Mouse (Mus musculus): ENCODE measurements around the gene Timm10b. TPM values are rescaled to one million over a fixed set of nuclear protein-coding genes. Genes with fewer than 3 reads are reported as not detected.
A peak's percentile ranks its signal among the peaks of the same experiment; 100 is the strongest.

Timm10b gene
- polyA plus RNA-seq, 1 experiment from 2014 or later = 146 TPM

GRCm38 (mm10) chr7:105634272-105634920 is 5.5 kb upstream of the Timm10b start:
- Histone ChIP-seq H3K4me1 (replicated peaks; ENCODE audit: control insufficient read depth, insufficient read depth, low read length) (peaks cover 3% of the 10 kb centered on the region), H3K27me3 (ENCODE audit: control insufficient read depth, insufficient read depth, low read length) (no peaks in the 10 kb centered on the region), H3K27ac (ENCODE audit: low read depth, low read length) (no peak overlapping the region), H3K9me3 (ENCODE audit: control insufficient read depth, low read length) (no peaks in the 10 kb centered on the region), H3K9ac (ENCODE audit: low read depth, low read length) (no peak overlapping the region; the same call in 1 of the 2 replicates), H3K36me3 (ENCODE audit: control insufficient read depth, insufficient read depth, low read length) (no peaks in the 10 kb centered on the region), H3K4me3 (ENCODE audit: low read depth, low read length) (no peak overlapping the region; the same call in 1 of the 2 replicates), H3K4me2 (replicated peaks; ENCODE audit: low read depth, low read length) (no peak overlapping the region; the same call in 1 of the 2 replicates)
- DNase-seq (ENCODE audit: low spot score) = peak; percentile 5
- ATAC-seq (ENCODE audit: low FRiP score) = no peak
- WGBS = 62% methylated on average over 9 of the region's 9 CpGs

- WGBS = 96% methylated on average over 2 of the region's 2 CpGs
- no peak for DNase-seq (ENCODE audit: low spot score)
- Histone ChIP-seq H3K36me3 (ENCODE audit: control insufficient read depth, insufficient read depth, low read length) (no peaks in the 10 kb centered on the region), H3K9me3 (ENCODE audit: control insufficient read depth, low read length) (no peaks in the 10 kb centered on the region), H3K4me3 (ENCODE audit: low read depth, low read length) (no peak overlapping the region), H3K27me3 (ENCODE audit: control insufficient read depth, insufficient read depth, low read length) (no peaks in the 10 kb centered on the region), H3K9ac (ENCODE audit: low read depth, low read length) (no peak overlapping the region), H3K4me2 (replicated peaks; ENCODE audit: low read depth, low read length) (no peak overlapping the region), H3K4me1 (replicated peaks; ENCODE audit: control insufficient read depth, insufficient read depth, low read length) (peaks cover 6% of the 10 kb centered on the region), H3K27ac (ENCODE audit: low read depth, low read length) (no peak overlapping the region)
- ATAC-seq (ENCODE audit: low FRiP score) = no peak
These were observed 4.1 kb upstream of the Timm10b start for GRCm38 (mm10) chr7:105635726-105636125.

GRCm38 (mm10) chr7:105638776-105639175 is 1.1 kb upstream of the Timm10b start:
- H3K27me3 ChIP-seq (ENCODE audit: control insufficient read depth, insufficient read depth, low read length) = no peaks in the 10 kb centered on the region
- no peaks in the 10 kb centered on the region for H3K36me3 ChIP-seq (ENCODE audit: control insufficient read depth, insufficient read depth, low read length)
- H3K27ac ChIP-seq (ENCODE audit: low read depth, low read length) = no peak overlapping the region
- ATAC-seq (ENCODE audit: low FRiP score) (no peak), DNase-seq (ENCODE audit: low spot score) (no peak)
- peaks cover 5% of the 10 kb centered on the region; the same call in 1 of the 2 replicates for H3K4me1 ChIP-seq (replicated peaks; ENCODE audit: control insufficient read depth, insufficient read depth, low read length)
- 96% methylated on average over 6 of the region's 6 CpGs for WGBS
- H3K9ac ChIP-seq (ENCODE audit: low read depth, low read length) = no peak overlapping the region
- no peaks in the 10 kb centered on the region for H3K9me3 ChIP-seq (ENCODE audit: control insufficient read depth, low read length)
- no peak overlapping the region for H3K4me3 ChIP-seq (ENCODE audit: low read depth, low read length)
- no peak overlapping the region for H3K4me2 ChIP-seq (replicated peaks; ENCODE audit: low read depth, low read length)

- no peak overlapping the region for H3K27ac ChIP-seq (ENCODE audit: low read depth, low read length)
- no peak overlapping the region for H3K9ac ChIP-seq (ENCODE audit: low read depth, low read length)
- peak overlapping the region; percentile 82 for H3K4me2 ChIP-seq (replicated peaks; ENCODE audit: low read depth, low read length)
- H3K36me3 ChIP-seq (ENCODE audit: control insufficient read depth, insufficient read depth, low read length) = no peaks in the 10 kb centered on the region
- DNase-seq (ENCODE audit: low spot score) (no peak), ATAC-seq (ENCODE audit: low FRiP score) (no peak)
- 80% methylated on average over 9 of the region's 9 CpGs for WGBS
- no peaks in the 10 kb centered on the region for H3K27me3 ChIP-seq (ENCODE audit: control insufficient read depth, insufficient read depth, low read length)
- H3K4me3 ChIP-seq (ENCODE audit: low read depth, low read length) = 0 out of 2 replicates have a peak overlapping the region, but pooled peaks have one; percentile 76
- H3K4me1 ChIP-seq (replicated peaks; ENCODE audit: control insufficient read depth, insufficient read depth, low read length) = 0 out of 2 replicates have a peak, but pooled peaks cover 5% of the 10 kb centered on the region
- H3K9me3 ChIP-seq (ENCODE audit: control insufficient read depth, low read length) = no peaks in the 10 kb centered on the region
These were observed 552 bp upstream of the Timm10b start for GRCm38 (mm10) chr7:105639304-105639703.

GRCm38 (mm10) chr7:105640233-105640893 is 507 bp downstream of the Timm10b start, which contains the start of the genes Arfip2 and Gm45799:
TSS of gene Arfip2 (minus strand) at chr7:105640416.
TSS of gene Gm45799 (plus strand) at chr7:105640552.
- peak; percentile 98 for DNase-seq (ENCODE audit: low spot score)
- 0 out of 2 replicates have a peak, but pooled peaks cover 5% of the 10 kb centered on the region for H3K4me1 ChIP-seq (replicated peaks; ENCODE audit: control insufficient read depth, insufficient read depth, low read length)
- peak; percentile 97 for ATAC-seq (ENCODE audit: low FRiP score)
- H3K36me3 ChIP-seq (ENCODE audit: control insufficient read depth, insufficient read depth, low read length) = no peaks in the 10 kb centered on the region
- peak within 1 kb of the TSS; percentile 76 for H3K4me3 ChIP-seq (ENCODE audit: low read depth, low read length)
- H3K27ac ChIP-seq (ENCODE audit: low read depth, low read length) = peak within 1 kb of the TSS; percentile 76
- under 1% methylated on average over 44 of the region's 45 CpGs for WGBS
- H3K9me3 ChIP-seq (ENCODE audit: control insufficient read depth, low read length) = no peaks in the 10 kb centered on the region
- H3K4me2 ChIP-seq (replicated peaks; ENCODE audit: low read depth, low read length) = peak within 1 kb of the TSS; percentile 95
- H3K27me3 ChIP-seq (ENCODE audit: control insufficient read depth, insufficient read depth, low read length) = no peaks in the 10 kb centered on the region
- H3K9ac ChIP-seq (ENCODE audit: low read depth, low read length) = peak within 1 kb of the TSS; percentile 82

- H3K4me1 ChIP-seq (replicated peaks; ENCODE audit: control insufficient read depth, insufficient read depth, low read length) = 0 out of 2 replicates have a peak, but pooled peaks cover 5% of the 10 kb centered on the region
- H3K27me3 ChIP-seq (ENCODE audit: control insufficient read depth, insufficient read depth, low read length) = no peaks in the 10 kb centered on the region
- H3K9ac ChIP-seq (ENCODE audit: low read depth, low read length) = peak overlapping the region; percentile 82
- no peaks in the 10 kb centered on the region for H3K36me3 ChIP-seq (ENCODE audit: control insufficient read depth, insufficient read depth, low read length)
- peak overlapping the region; percentile 95 for H3K4me2 ChIP-seq (replicated peaks; ENCODE audit: low read depth, low read length)
- peak overlapping the region; percentile 76 for H3K4me3 ChIP-seq (ENCODE audit: low read depth, low read length)
- DNase-seq (ENCODE audit: low spot score) (no peak), ATAC-seq (ENCODE audit: low FRiP score) (no peak)
- no peaks in the 10 kb centered on the region for H3K9me3 ChIP-seq (ENCODE audit: control insufficient read depth, low read length)
- peak overlapping the region; percentile 76 for H3K27ac ChIP-seq (ENCODE audit: low read depth, low read length)
- WGBS = 0% methylated on average over 18 of the region's 18 CpGs
These were observed 1.0 kb downstream of the Timm10b start for GRCm38 (mm10) chr7:105640894-105641255.

GRCm38 (mm10) chr7:105641936-105642335 is 2.1 kb downstream of the Timm10b start:
- Histone ChIP-seq H3K4me3 (ENCODE audit: low read depth, low read length) (no peak overlapping the region), H3K4me2 (replicated peaks; ENCODE audit: low read depth, low read length) (no peak overlapping the region), H3K9me3 (ENCODE audit: control insufficient read depth, low read length) (no peaks in the 10 kb centered on the region), H3K4me1 (replicated peaks; ENCODE audit: control insufficient read depth, insufficient read depth, low read length) (0 out of 2 replicates have a peak, but pooled peaks cover 5% of the 10 kb centered on the region), H3K36me3 (ENCODE audit: control insufficient read depth, insufficient read depth, low read length) (no peaks in the 10 kb centered on the region), H3K9ac (ENCODE audit: low read depth, low read length) (no peak overlapping the region), H3K27me3 (ENCODE audit: control insufficient read depth, insufficient read depth, low read length) (no peaks in the 10 kb centered on the region), H3K27ac (ENCODE audit: low read depth, low read length) (no peak overlapping the region)
- 82% methylated on average over 3 of the region's 3 CpGs for WGBS
- DNase-seq (ENCODE audit: low spot score) (no peak), ATAC-seq (ENCODE audit: low FRiP score) (no peak)

- Histone ChIP-seq H3K4me3 (ENCODE audit: low read depth, low read length) (peak within 1 kb of the TSS; percentile 26), H3K9ac (ENCODE audit: low read depth, low read length) (peak within 1 kb of the TSS; percentile 21), H3K27me3 (ENCODE audit: control insufficient read depth, insufficient read depth, low read length) (no peaks in the 10 kb centered on the region), H3K36me3 (ENCODE audit: control insufficient read depth, insufficient read depth, low read length) (no peaks in the 10 kb centered on the region), H3K4me1 (replicated peaks; ENCODE audit: control insufficient read depth, insufficient read depth, low read length) (no peaks in the 10 kb centered on the region), H3K4me2 (replicated peaks; ENCODE audit: low read depth, low read length) (peak within 1 kb of the TSS; percentile 48), H3K27ac (ENCODE audit: low read depth, low read length) (no peak within 1 kb of the TSS), H3K9me3 (ENCODE audit: control insufficient read depth, low read length) (no peaks in the 10 kb centered on the region)
- peak; percentile 80 for DNase-seq (ENCODE audit: low spot score)
- WGBS = 4% methylated on average over 17 of the region's 17 CpGs
- ATAC-seq (ENCODE audit: low FRiP score) = peak; percentile 96
These were observed 11.0 kb downstream of the Timm10b start, which contains the start of gene Dnhd1 for GRCm38 (mm10) chr7:105650639-105651435. TSS of gene Dnhd1 (plus strand) at chr7:105650827.
